23 mouse cellular contexts compared by ENCODE assay signal in genomic region chr17:56457442-56457841, GRCm38 (mm10). TPM values are rescaled to one million over a fixed set of nuclear protein-coding genes. Genes with fewer than 3 reads are reported as not detected.
DNase-seq lines count a peak whose midpoint lies in the region; ATAC-seq and TF ChIP-seq lines count a peak whose summit lies in the region.
"Had no signal": no experiment of that assay in that cellular context is flagged by ENCODE, and none has a peak within 500 bp of the region (broad histone marks: within the 10 kb centered on the region; RNA-seq: fewer than 3 reads in every experiment).

No protein-coding gene starts in this region.

- no peak overlapping the region for H3K27ac ChIP-seq in gastrocnemius, adult 2 months
- no peak overlapping the region for H3K27ac ChIP-seq in liver, adult 2 months (replicated peaks; ENCODE audit: insufficient read depth, low read depth, low read length)
- H3K27ac ChIP-seq in liver, embryonic 12.5 days = no peak overlapping the region
- no peak overlapping the region for H3K27ac ChIP-seq in CH12.LX (ENCODE audit: insufficient read depth, low read depth)
- H3K27ac ChIP-seq: kidney, embryonic 15.5 days; lung, embryonic 15.5 days had no signal

- no peak overlapping the region for H3K4me3 ChIP-seq in gastrocnemius, adult 2 months
- H3K4me3 ChIP-seq in liver, adult 2 months (ENCODE audit: insufficient read depth, low read depth, low read length) = no peak overlapping the region
- H3K4me3 ChIP-seq in liver, embryonic 12.5 days = no peak overlapping the region
- no peak overlapping the region for H3K4me3 ChIP-seq in CH12.LX (replicated peaks in 1 of 3; ENCODE audit: low read depth in 2 of 3, low read length in 2 of 3, poor library complexity in 1 of 3)
- H3K4me3 ChIP-seq: hindbrain, embryonic 13.5 days; kidney, embryonic 15.5 days; lung, embryonic 15.5 days had no signal

- 92% methylated on average over 1 of the region's 1 CpGs for WGBS in liver, adult 2 months
- WGBS in liver, embryonic 12.5 days (ENCODE audit: insufficient replicate concordance) = 71% methylated on average over 1 of the region's 1 CpGs

- H3K4me2 ChIP-seq in liver, embryonic 12.5 days = no peak overlapping the region
- H3K4me2 ChIP-seq in CH12.LX (ENCODE audit: insufficient read depth, low read depth, poor library complexity, severe bottlenecking) = no peak overlapping the region
- H3K4me2 ChIP-seq: hindbrain, embryonic 13.5 days; kidney, embryonic 15.5 days; lung, embryonic 15.5 days had no signal

- intact Hi-C loops in gastrocnemius, adult 2 months (cut with DNase I) = no loop called here

- TF ChIP-seq RAD21 in CH12.LX (IDR thresholded peaks at IDR 0.05; ENCODE audit: low read depth, low read length) = peak; percentile 38

- no peaks in the 10 kb centered on the region for H3K4me1 ChIP-seq in liver, adult 2 months (ENCODE audit: control insufficient read depth, insufficient read depth, low read length)
- H3K4me1 ChIP-seq in liver, embryonic 12.5 days = peaks cover 29% of the 10 kb centered on the region
- no peaks in the 10 kb centered on the region for H3K4me1 ChIP-seq in CH12.LX (ENCODE audit: control insufficient read depth in 1 of 2, insufficient read depth in 2 of 2)

- no peaks in the 10 kb centered on the region for H3K79me2 ChIP-seq in liver, adult 2 months (ENCODE audit: control insufficient read depth, insufficient read depth, low read length)
- H3K79me2 ChIP-seq in CH12.LX (replicated peaks; ENCODE audit: control insufficient read depth, extremely low read depth, insufficient read depth, poor library complexity, severe bottlenecking) = no peaks in the 10 kb centered on the region

- TF ChIP-seq EP300 in CH12.LX (IDR thresholded peaks at IDR 0.05; ENCODE audit: low read length) = no peak

- no peaks in the 10 kb centered on the region for H3K27me3 ChIP-seq in liver, adult 2 months (ENCODE audit: control insufficient read depth, insufficient read depth, low read length)
- 0 out of 2 replicates have a peak, but pooled peaks cover 19% of the 10 kb centered on the region for H3K27me3 ChIP-seq in liver, embryonic 12.5 days (replicated peaks)
- H3K27me3 ChIP-seq in CH12.LX (replicated peaks) = no peaks in the 10 kb centered on the region
- H3K27me3 ChIP-seq: hindbrain, embryonic 13.5 days; kidney, embryonic 15.5 days; lung, embryonic 15.5 days had no signal

- H3K9me3 ChIP-seq in liver, embryonic 12.5 days (replicated peaks) = no peaks in the 10 kb centered on the region
- no peaks in the 10 kb centered on the region for H3K9me3 ChIP-seq in CH12.LX (replicated peaks; ENCODE audit: low read length)
- H3K9me3 ChIP-seq: hindbrain, embryonic 13.5 days; kidney, embryonic 15.5 days; lung, embryonic 15.5 days had no signal

- H3K36me3 ChIP-seq in liver, adult 2 months (ENCODE audit: control insufficient read depth, insufficient read depth, low read length) = no peaks in the 10 kb centered on the region
- peaks cover 41% of the 10 kb centered on the region for H3K36me3 ChIP-seq in liver, embryonic 12.5 days
- peaks cover 15 to 52% of the 10 kb centered on the region in 2 experiments for H3K36me3 ChIP-seq in CH12.LX (replicated peaks in 1 of 2; ENCODE audit: control insufficient read depth in 1 of 2, insufficient read depth in 1 of 2, low read length in 1 of 2)

- in situ Hi-C loops in CH12.LX (cut with MboI; ENCODE audit: low pct_ligation_motif_present, low pct_unique_long_range_greater_than_20kb, low sequenced_read_pairs) = no loop called here

- no peak for DNase-seq in gastrocnemius, adult 2 months
- DNase-seq in gastrocnemius, postnatal 25 days = no peak
- no peak for DNase-seq in liver, adult 2 months (ENCODE audit: extremely low read depth, low read depth, low spot score)
- no peak for DNase-seq in CH12.LX (ENCODE audit: extremely low read depth)
- DNase-seq in induced T-regulatory cell, adult 2 months (ENCODE audit: low read depth) = peak; percentile 54
- DNase-seq: cerebellum, adult 11 months had no signal

- H3K9ac ChIP-seq in liver, adult 2 months (ENCODE audit: low read depth, low read length) = no peak overlapping the region
- no peak overlapping the region for H3K9ac ChIP-seq in liver, embryonic 12.5 days
- H3K9ac ChIP-seq in CH12.LX (ENCODE audit: insufficient read depth, low read depth) = no peak overlapping the region
- H3K9ac ChIP-seq: hindbrain, embryonic 13.5 days; kidney, embryonic 15.5 days; lung, embryonic 15.5 days had no signal

- TF ChIP-seq CTCF in gastrocnemius, adult 2 months (IDR thresholded peaks at IDR 0.05) = peak; percentile 37; the same call in 1 of the 2 replicates
- peak; percentile 24; the same call in 1 of the 2 replicates for TF ChIP-seq CTCF in liver, adult 2 months (IDR thresholded peaks at IDR 0.05; ENCODE audit: low read depth, low read length)
- peak; percentile 29 to 60; a peak in 2 of 4 replicates for TF ChIP-seq CTCF in CH12.LX (conservative IDR thresholded peaks at IDR 0.05 in 1 of 2, IDR thresholded peaks at IDR 0.05 in 1 of 2; ENCODE audit: low read depth in 2 of 2, low read length in 2 of 2)

- dilution Hi-C loops in CH12.LX (cut with MboI; ENCODE audit: extremely low pct_ligation_motif_present, extremely low pct_unique_long_range_greater_than_20kb, low sequenced_read_pairs) = no loop called here

- no peak for ATAC-seq in liver, embryonic 12.5 days
- no peak for ATAC-seq in megakaryocyte, adult 5-6 weeks (ENCODE audit: poor library complexity, severe bottlenecking)
- no peak for ATAC-seq in inflammation-experienced regulatory T-cells, adult 6 months

- no peak for TF ChIP-seq POLR2A in liver, adult 2 months (IDR thresholded peaks at IDR 0.05; ENCODE audit: extremely low read depth, insufficient read depth, low read length)
- TF ChIP-seq POLR2A in CH12.LX (IDR thresholded peaks at IDR 0.05; ENCODE audit: low read depth, low read length) = no peak

TF ChIP-seq in CH12.LX, 34 proteins besides CTCF, POLR2A, EP300 and RAD21:
- TF ChIP-seq MAFK (IDR thresholded peaks at IDR 0.05; ENCODE audit: insufficient replicate concordance, low read length) (no peak), BHLHE40 (IDR thresholded peaks at IDR 0.05; ENCODE audit: low read depth, low read length) (no peak), ELF1 (IDR thresholded peaks at IDR 0.05; ENCODE audit: low read depth, low read length) (0 out of 2 replicates have a peak, but pooled peaks have one; percentile 10), NELFE (IDR thresholded peaks at IDR 0.05; ENCODE audit: low read depth, low read length) (no peak), ZC3H11A (IDR thresholded peaks at IDR 0.05; ENCODE audit: low read depth, low read length) (no peak), SMC3 (IDR thresholded peaks at IDR 0.05; ENCODE audit: low read depth, low read length) (peak; percentile 49)

RNA-seq across cellular contexts. Expression of gene Ptprs, which starts 18.8 kb away (rescaled TPM):
- 10 to 100 TPM; 29.6 to 43.1 TPM for total RNA-seq in gastrocnemius, adult 2 months (2021)
- total RNA-seq in gastrocnemius, postnatal 25 days (2021) = 10 to 100 TPM; 37.7 to 39.6 TPM
- 4.4 and 6.0 TPM in 2 replicates for total RNA-seq in liver, adult 2 months (2014; rRNA removed)
- 7.5 and 10.2 TPM in 2 replicates for polyA plus RNA-seq in liver, adult 2 months (2012; rRNA removed)
- 19.3 and 21.2 TPM in 2 replicates for polyA plus RNA-seq in liver, embryonic 12.5 days (2016; fragmentation: Nextera tagmentation; extraction: Ambion mirVana)
- total RNA-seq in CH12.LX (2012; rRNA removed) (31.6 and 41.1 TPM in 2 replicates), CH12.LX (2014; rRNA removed) (10.4 and 11.3 TPM in 2 replicates)
- 20.7 and 27.0 TPM in 2 replicates for polyA plus RNA-seq in CH12.LX (2012; ENCODE audit: insufficient read length, low read depth)
- total RNA-seq in megakaryocyte, adult 5-6 weeks (2015) = 18.1 and 18.6 TPM in 2 replicates
- total RNA-seq in megakaryocyte, adult 5-6 weeks (2017) = 17.3 and 52.6 TPM in 2 replicates
- polyA plus RNA-seq in inflammation-experienced regulatory T-cells, adult 6 months (2017; shearing (Covaris generic)) = 10 to 100 TPM in 1 of 3 experiments, 1 to 10 TPM in 2; 7.2 to 10.9 (median 8.8) TPM

RNA-seq across cellular contexts. Expression of gene Znrf4, which starts 54.8 kb away (rescaled TPM):
- total RNA-seq in gastrocnemius, adult 2 months (2021) = not detected
- total RNA-seq in gastrocnemius, postnatal 25 days (2021) = not detected
- not detected in 2 replicates for total RNA-seq in liver, adult 2 months (2014; rRNA removed)
- polyA plus RNA-seq in liver, adult 2 months (2012; rRNA removed) = not detected in 2 replicates
- not detected in 2 replicates for polyA plus RNA-seq in liver, embryonic 12.5 days (2016; fragmentation: Nextera tagmentation; extraction: Ambion mirVana)
- total RNA-seq in CH12.LX (2012; rRNA removed) = not detected in 2 replicates
- total RNA-seq in CH12.LX (2014; rRNA removed) = not detected in 2 replicates
- polyA plus RNA-seq in CH12.LX (2012; ENCODE audit: insufficient read length, low read depth) = not detected in 2 replicates
- not detected in 2 replicates for total RNA-seq in megakaryocyte, adult 5-6 weeks (2015)
- not detected in 2 replicates for total RNA-seq in megakaryocyte, adult 5-6 weeks (2017)
- polyA plus RNA-seq in inflammation-experienced regulatory T-cells, adult 6 months (2017; shearing (Covaris generic)) = not detected
- total RNA-seq: adrenal gland, adult 18-20 months; granulocyte monocyte progenitor cell, adult 5-6 weeks; layer of hippocampus, adult 8-10 months; left cerebral cortex, postnatal 10 days; megakaryocyte-erythroid progenitor cell, adult 5-6 weeks had no signal
- polyA plus RNA-seq: embryonic facial prominence, embryonic 14.5 days; forebrain, embryonic 11.5 days; heart, embryonic 16.5 days; hindbrain, embryonic 13.5 days; kidney, embryonic 15.5 days; limb, embryonic 14.5 days; lung, embryonic 15.5 days; spleen, adult 2 months; urinary bladder, adult 2 months had no signal
